Mouse (Mus musculus) cerebellum, postnatal 10 days (tissue): ENCODE measurements around the gene Tnfaip1.
"Not testable (repeated sequence)": the region's sequence is repeated elsewhere in the genome, so short reads cannot be mapped to it uniquely, and the experiment has no call there.

Source experiments
- DNase-seq, 2 experiments: peaks; one replicate each; pipeline ENCODE4 v3.0.0; 2021; ENCODE audit warnings: mixed read lengths in 2 of 2

The Tnfaip1 gene

GRCm38 (mm10) chr11:78535376-78536079, 604 bp downstream of the Tnfaip1 start:
- peak in 1 of 2 experiments; percentile 39 for DNase-seq

- no peak for DNase-seq
These were observed 1.6 kb downstream of the Tnfaip1 start for GRCm38 (mm10) chr11:78534516-78534915.

GRCm38 (mm10) chr11:78531515-78531914, 4.6 kb downstream of the Tnfaip1 start:
- DNase-seq: not testable (repeated sequence)

GRCm38 (mm10) chr11:78531046-78531445, 5.1 kb downstream of the Tnfaip1 start:
- peak; percentile 42 to 50 for DNase-seq

- DNase-seq: no peak
These were observed 6.1 kb downstream of the Tnfaip1 start for GRCm38 (mm10) chr11:78530001-78530400.

- no peak for DNase-seq
These were observed 7.4 kb downstream of the Tnfaip1 start for GRCm38 (mm10) chr11:78528714-78529113.

GRCm38 (mm10) chr11:78524838-78525237, 11.3 kb downstream of the Tnfaip1 start:
- peak; percentile 84 to 90 for DNase-seq

- peak; percentile 34 to 53 for DNase-seq
These were observed 12.7 kb downstream of the Tnfaip1 start for GRCm38 (mm10) chr11:78523241-78523955.

- DNase-seq: peak; percentile 81 to 83
These were observed 13.6 kb downstream of the Tnfaip1 start for GRCm38 (mm10) chr11:78522481-78522997.

GRCm38 (mm10) chr11:78521880-78522279, 14.3 kb downstream of the Tnfaip1 start:
- DNase-seq: peak in 1 of 2 experiments; percentile 48

- no peak for DNase-seq
These were observed 17.2 kb downstream of the Tnfaip1 start for GRCm38 (mm10) chr11:78518931-78519330.

- peak in 1 of 2 experiments; percentile 47 for DNase-seq
These were observed 20.4 kb downstream of the Tnfaip1 start for GRCm38 (mm10) chr11:78515549-78516325.

GRCm38 (mm10) chr11:78513106-78513790, 22.9 kb downstream of the Tnfaip1 start:
- DNase-seq: no peak

GRCm38 (mm10) chr11:78512025-78512957, 23.8 kb downstream of the Tnfaip1 start, which contains the start of the genes Tmem199 and Poldip2:
TSS of gene Tmem199 (minus strand) at chr11:78512172.
TSS of gene Poldip2 (plus strand) at chr11:78512193.
- DNase-seq: peak; percentile 96 to 97

GRCm38 (mm10) chr11:78509148-78509547, 27.0 kb downstream of the Tnfaip1 start:
- DNase-seq: peak; percentile 75 to 79

GRCm38 (mm10) chr11:78505430-78505829, 30.7 kb downstream of the Tnfaip1 start:
- DNase-seq: no peak

- peak; percentile 92 to 93 for DNase-seq
These were observed 33.1 kb downstream of the Tnfaip1 start, which contains the start of gene Sebox for GRCm38 (mm10) chr11:78502909-78503650. TSS of gene Sebox (plus strand) at chr11:78503447.

GRCm38 (mm10) chr11:78501529-78501928, 34.6 kb downstream of the Tnfaip1 start:
- no peak for DNase-seq

GRCm38 (mm10) chr11:78500623-78501202, 35.4 kb downstream of the Tnfaip1 start:
- no peak for DNase-seq

- no peak for DNase-seq
These were observed 36.6 kb downstream of the Tnfaip1 start for GRCm38 (mm10) chr11:78499543-78499942.
